Mouse (Mus musculus): ENCODE data around the gene Nfatc4. TPM values are rescaled to one million over a fixed set of nuclear protein-coding genes. Genes with fewer than 3 reads are reported as not detected.
A peak's percentile ranks its signal among the peaks of the same experiment; 100 is the strongest.

Nfatc4 gene
- total and polyA plus RNA-seq, 2 experiments from 2014 or later = 6.8 to 21.9 TPM

DNA sequence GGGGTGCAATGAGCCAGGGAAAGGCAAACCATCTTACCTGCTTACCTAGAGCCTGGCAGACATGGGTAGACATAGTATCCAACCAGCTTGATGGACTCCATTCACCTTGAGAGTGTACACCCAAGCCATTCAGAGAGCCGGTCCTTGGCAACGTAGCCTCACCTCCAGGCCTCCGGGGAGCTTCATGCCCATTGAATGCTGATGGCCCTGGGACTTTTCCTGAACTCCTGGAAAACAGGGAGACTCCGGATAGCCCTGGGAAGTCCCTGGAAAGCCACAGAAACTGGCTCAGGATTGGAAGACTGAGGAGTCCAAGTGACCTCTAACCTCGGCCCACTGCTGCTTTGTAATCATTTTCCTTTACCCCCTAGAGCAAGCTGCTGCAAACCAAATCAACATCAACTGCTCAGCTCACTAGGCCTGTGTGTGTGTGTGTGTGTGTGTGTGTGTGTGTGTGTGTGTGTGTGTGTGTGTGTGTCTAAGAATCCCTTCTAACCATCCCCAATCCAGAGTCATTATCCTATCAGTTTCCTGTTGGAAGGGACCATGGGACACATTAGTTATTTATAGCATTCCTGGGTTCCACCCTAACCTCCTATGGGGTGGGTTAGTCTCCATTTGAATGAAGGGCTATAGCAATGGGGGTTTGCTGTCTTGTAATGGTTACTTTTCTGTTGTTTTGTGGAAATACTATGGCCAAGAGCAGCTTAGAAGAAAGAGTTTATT is 12.0 kb downstream of the Nfatc4 start:
- no peaks in the 10 kb centered on the region for H3K4me1 ChIP-seq (ENCODE audit: insufficient read depth, low read length)
- no peak for DNase-seq (ENCODE audit: low spot score)
- H3K27ac ChIP-seq = no peak overlapping the region
- 70% methylated on average over 5 of the region's 5 CpGs for WGBS
- no peak overlapping the region for H3K4me3 ChIP-seq (ENCODE audit: low read length)
- no peak for ATAC-seq
- H3K4me2 ChIP-seq (ENCODE audit: low read depth, low read length) = no peak overlapping the region
- no peaks in the 10 kb centered on the region for H3K9me3 ChIP-seq (ENCODE audit: low read length)
- no peak overlapping the region for H3K9ac ChIP-seq (replicated peaks; ENCODE audit: low read length)
- no peaks in the 10 kb centered on the region for H3K36me3 ChIP-seq (ENCODE audit: insufficient read depth, low read length)
- no peaks in the 10 kb centered on the region for H3K27me3 ChIP-seq (ENCODE audit: insufficient read depth, low read length)
- TF ChIP-seq CTCF (IDR thresholded peaks at IDR 0.05; ENCODE audit: low read depth) = no peak

DNA sequence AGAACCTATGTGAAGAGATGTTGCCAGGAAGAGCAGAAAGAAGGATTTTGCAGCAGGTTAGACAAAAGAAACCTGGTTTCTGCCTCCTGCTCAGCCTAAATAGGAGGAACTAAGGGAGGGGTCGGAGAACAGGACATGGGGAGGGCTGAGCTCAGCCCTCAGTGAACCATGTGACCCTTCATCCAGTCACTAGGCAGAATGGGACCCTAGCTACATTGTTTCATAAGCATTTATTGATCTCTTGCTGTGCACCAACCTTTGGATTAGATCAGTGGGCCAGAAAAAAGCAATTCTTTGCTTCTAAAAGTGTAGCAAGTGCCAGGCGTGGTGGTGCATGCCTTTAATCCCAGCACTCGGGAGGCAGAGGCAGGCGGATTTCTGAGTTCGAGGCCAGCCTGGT is 15.4 kb downstream of the Nfatc4 start:
- Histone ChIP-seq H3K4me2 (ENCODE audit: low read depth, low read length) (no peak overlapping the region), H3K27me3 (ENCODE audit: insufficient read depth, low read length) (no peaks in the 10 kb centered on the region), H3K27ac (no peak overlapping the region), H3K9me3 (ENCODE audit: low read length) (no peaks in the 10 kb centered on the region), H3K4me1 (ENCODE audit: insufficient read depth, low read length) (no peaks in the 10 kb centered on the region), H3K36me3 (ENCODE audit: insufficient read depth, low read length) (no peaks in the 10 kb centered on the region), H3K9ac (replicated peaks; ENCODE audit: low read length) (no peak overlapping the region), H3K4me3 (ENCODE audit: low read length) (no peak overlapping the region)
- DNase-seq (ENCODE audit: low spot score) (no peak), ATAC-seq (no peak)
- no peak for TF ChIP-seq CTCF (IDR thresholded peaks at IDR 0.05; ENCODE audit: low read depth)
- WGBS = 87% methylated on average over 4 of the region's 5 CpGs

DNA sequence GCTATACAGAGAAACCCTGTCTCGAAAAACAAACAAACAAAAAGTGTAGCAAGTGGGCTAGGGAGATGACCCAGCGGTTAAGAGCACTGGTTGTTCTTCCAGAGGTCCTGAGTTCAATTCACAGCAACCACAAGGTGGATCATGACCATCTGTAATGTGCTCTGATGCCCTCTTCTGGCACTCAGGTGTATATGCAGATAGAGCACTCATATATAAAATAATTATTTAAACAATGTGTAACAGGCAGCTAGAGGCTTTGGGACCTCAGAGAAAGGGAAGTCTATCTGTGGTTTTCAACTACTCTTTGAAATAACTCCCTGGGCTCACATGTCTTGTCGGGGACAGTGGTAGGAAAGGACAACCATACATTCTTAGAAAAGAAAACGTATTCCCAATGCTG is 15.8 kb downstream of the Nfatc4 start:
- Histone ChIP-seq H3K27me3 (ENCODE audit: insufficient read depth, low read length) (no peaks in the 10 kb centered on the region), H3K9me3 (ENCODE audit: low read length) (no peaks in the 10 kb centered on the region), H3K4me3 (ENCODE audit: low read length) (no peak overlapping the region), H3K27ac (no peak overlapping the region), H3K36me3 (ENCODE audit: insufficient read depth, low read length) (no peaks in the 10 kb centered on the region), H3K4me1 (ENCODE audit: insufficient read depth, low read length) (no peaks in the 10 kb centered on the region), H3K4me2 (ENCODE audit: low read depth, low read length) (no peak overlapping the region), H3K9ac (replicated peaks; ENCODE audit: low read length) (no peak overlapping the region)
- peak; percentile 26 for TF ChIP-seq CTCF (IDR thresholded peaks at IDR 0.05; ENCODE audit: low read depth)
- no peak for DNase-seq (ENCODE audit: low spot score)
- WGBS = 86% methylated on average over 4 of the region's 4 CpGs
- ATAC-seq = no peak

DNA sequence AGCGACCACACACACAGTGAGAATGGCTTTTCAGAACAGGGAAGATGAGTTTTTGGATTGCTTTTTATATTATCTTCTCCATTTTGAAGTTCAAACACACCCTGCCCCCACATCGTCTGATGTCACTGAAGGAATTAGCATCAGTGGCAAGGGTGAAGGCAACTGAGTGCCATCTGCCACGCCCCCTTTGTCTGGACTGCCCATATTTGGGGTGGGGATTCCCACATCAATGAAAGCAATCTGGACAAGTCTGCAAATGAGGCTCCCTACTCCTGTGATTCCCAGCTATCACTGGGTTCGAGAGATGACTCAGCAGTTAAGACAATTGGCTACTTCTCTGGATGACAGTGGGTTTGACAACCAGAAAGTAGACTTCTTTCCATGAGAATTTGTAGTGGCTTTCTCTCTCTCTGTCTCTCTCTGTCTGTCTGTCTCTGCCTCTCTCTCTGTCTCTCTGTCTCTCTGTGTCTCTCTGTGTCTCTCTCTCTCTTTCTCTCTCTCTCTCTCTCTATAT is 18.0 kb downstream of the Nfatc4 start:
- no peak overlapping the region for H3K4me3 ChIP-seq (ENCODE audit: low read length)
- H3K4me1 ChIP-seq (ENCODE audit: insufficient read depth, low read length) = no peaks in the 10 kb centered on the region
- ATAC-seq = no peak
- H3K4me2 ChIP-seq (ENCODE audit: low read depth, low read length) = no peak overlapping the region
- H3K9ac ChIP-seq (replicated peaks; ENCODE audit: low read length) = no peak overlapping the region
- no peaks in the 10 kb centered on the region for H3K36me3 ChIP-seq (ENCODE audit: insufficient read depth, low read length)
- no peaks in the 10 kb centered on the region for H3K27me3 ChIP-seq (ENCODE audit: insufficient read depth, low read length)
- no peak overlapping the region for H3K27ac ChIP-seq
- no peak for TF ChIP-seq CTCF (IDR thresholded peaks at IDR 0.05; ENCODE audit: low read depth)
- WGBS = 49% methylated on average over 4 of the region's 4 CpGs
- H3K9me3 ChIP-seq (ENCODE audit: low read length) = no peaks in the 10 kb centered on the region
- DNase-seq (ENCODE audit: low spot score) = no peak

DNA sequence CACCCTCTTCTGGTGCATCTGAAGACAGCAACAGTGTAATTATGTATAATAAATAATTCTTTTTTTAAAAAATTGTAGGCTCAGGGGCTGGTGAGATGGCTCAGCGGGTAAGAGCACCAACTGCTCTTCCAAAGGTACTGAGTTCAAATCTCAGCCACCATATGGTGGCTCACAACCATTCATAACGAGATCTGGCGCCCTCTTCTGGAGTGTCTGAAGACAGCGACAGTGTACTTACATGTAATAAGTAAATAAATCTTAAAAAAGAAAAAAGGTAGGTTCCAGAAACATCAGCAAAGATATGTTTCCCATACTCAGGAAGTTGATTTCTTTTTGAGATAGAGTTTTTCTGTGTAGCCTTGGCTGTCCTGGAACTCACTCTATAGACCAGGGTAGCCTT is 19.9 kb downstream of the Nfatc4 start:
- H3K9ac ChIP-seq (replicated peaks; ENCODE audit: low read length) = no peak overlapping the region
- H3K27ac ChIP-seq = no peak overlapping the region
- 76% methylated on average over 4 of the region's 4 CpGs for WGBS
- H3K4me1 ChIP-seq (ENCODE audit: insufficient read depth, low read length) = no peaks in the 10 kb centered on the region
- H3K4me3 ChIP-seq (ENCODE audit: low read length) = no peak overlapping the region
- H3K9me3 ChIP-seq (ENCODE audit: low read length) = no peaks in the 10 kb centered on the region
- DNase-seq (ENCODE audit: low spot score) (no peak), ATAC-seq (no peak)
- H3K4me2 ChIP-seq (ENCODE audit: low read depth, low read length) = no peak overlapping the region
- TF ChIP-seq CTCF (IDR thresholded peaks at IDR 0.05; ENCODE audit: low read depth) = peak; percentile 14; the same call in 1 of the 2 replicates
- no peaks in the 10 kb centered on the region for H3K36me3 ChIP-seq (ENCODE audit: insufficient read depth, low read length)
- H3K27me3 ChIP-seq (ENCODE audit: insufficient read depth, low read length) = no peaks in the 10 kb centered on the region

DNA sequence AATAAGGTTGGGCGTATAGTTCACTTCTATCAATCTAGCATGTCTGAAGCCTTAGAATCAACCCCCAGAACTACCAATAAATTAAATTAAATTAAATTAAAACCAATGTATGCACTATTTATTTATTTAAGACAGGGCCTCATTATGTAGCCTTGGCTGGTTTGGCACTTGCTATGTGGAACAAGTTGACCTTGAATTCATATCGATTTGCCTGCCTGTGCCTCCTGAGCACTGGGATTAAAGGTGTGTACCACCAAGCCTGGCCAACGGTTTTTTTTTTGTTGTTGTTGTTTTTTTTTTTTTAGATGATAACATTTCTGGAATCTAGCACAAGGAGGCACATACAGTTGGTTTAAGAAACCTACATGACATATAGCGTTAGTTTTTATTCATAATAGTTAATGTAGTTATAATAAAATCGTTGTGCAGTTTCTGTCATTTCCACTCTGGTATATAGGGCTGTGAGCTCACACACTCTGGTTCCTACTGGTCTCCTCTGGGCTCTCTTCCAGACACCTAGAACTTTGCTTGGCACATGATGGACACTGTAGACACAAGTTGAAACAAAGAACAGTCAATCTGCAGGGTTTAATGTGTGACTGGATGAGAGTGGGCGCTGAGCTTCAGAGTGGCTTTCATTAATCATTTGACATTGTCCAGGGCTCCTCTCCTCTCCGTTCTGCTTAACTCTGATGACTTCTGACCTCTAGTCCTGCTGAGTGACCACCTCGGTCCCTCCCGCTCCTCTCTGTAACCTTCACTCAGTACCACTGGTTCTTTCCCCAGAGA is 22.8 kb downstream of the Nfatc4 start:
- no peaks in the 10 kb centered on the region for H3K36me3 ChIP-seq (ENCODE audit: insufficient read depth, low read length)
- no peak for DNase-seq (ENCODE audit: low spot score)
- no peak overlapping the region for H3K9ac ChIP-seq (replicated peaks; ENCODE audit: low read length)
- no peak for TF ChIP-seq CTCF (IDR thresholded peaks at IDR 0.05; ENCODE audit: low read depth)
- 69% methylated on average over 9 of the region's 9 CpGs for WGBS
- H3K4me1 ChIP-seq (ENCODE audit: insufficient read depth, low read length) = no peaks in the 10 kb centered on the region
- no peaks in the 10 kb centered on the region for H3K27me3 ChIP-seq (ENCODE audit: insufficient read depth, low read length)
- no peak overlapping the region for H3K4me3 ChIP-seq (ENCODE audit: low read length)
- H3K27ac ChIP-seq = no peak overlapping the region
- no peak overlapping the region for H3K4me2 ChIP-seq (ENCODE audit: low read depth, low read length)
- H3K9me3 ChIP-seq (ENCODE audit: low read length) = no peaks in the 10 kb centered on the region
- no peak for ATAC-seq

Data from hindbrain, postnatal 0 days (tissue).